Mouse (Mus musculus) limb, embryonic 13.5 days (tissue): ENCODE measurements around the gene Ube2z. TPM values are rescaled to one million over a fixed set of nuclear protein-coding genes. Genes with fewer than 3 reads are reported as not detected.
A peak's percentile ranks its signal among the peaks of the same experiment; 100 is the strongest.

Experiments used
- ATAC-seq: fragments of 200-750 bp; cut with Nextera tagmentation; 2 replicates; pipeline ENCODE4 v1.8.0; 2017; ENCODE audit warnings: low read depth, moderate number of reproducible peaks, moderate TSS enrichment; ENCODE audit not compliant: low FRiP score
- H3K27ac ChIP-seq: fragments of 300-500 bp; sonication (generic); 2 replicates; pipeline ENCODE4 v1.5.1; 2015; ENCODE audit warnings: inconsistent platforms, mild to moderate bottlenecking, moderate library complexity
- H3K27me3 ChIP-seq: fragments of 300-500 bp; sonication (generic); 2 replicates; pipeline ENCODE4 v1.6.1; 2015; ENCODE audit warnings: mild to moderate bottlenecking, inconsistent platforms
- H3K36me3 ChIP-seq: fragments of 300-500 bp; sonication (generic); 2 replicates; pipeline ENCODE4 v1.6.1; 2015; ENCODE audit warnings: inconsistent platforms, mild to moderate bottlenecking, moderate library complexity
- H3K4me1 ChIP-seq: fragments of 300-500 bp; sonication (generic); 2 replicates; pipeline ENCODE4 v1.6.1; 2015; ENCODE audit warnings: inconsistent platforms
- H3K4me2 ChIP-seq: fragments of 300-500 bp; sonication (generic); replicated peaks from 2 replicates; pipeline ENCODE4 v1.6.1; 2015; ENCODE audit warnings: inconsistent platforms, mild to moderate bottlenecking, moderate library complexity
- H3K4me3 ChIP-seq: fragments of 300-500 bp; sonication (generic); 2 replicates; pipeline ENCODE4 v1.5.1; 2015; ENCODE audit warnings: moderate library complexity, mild to moderate bottlenecking, inconsistent platforms
- H3K9ac ChIP-seq: fragments of 300-500 bp; sonication (generic); 2 replicates; pipeline ENCODE4 v1.6.1; 2015; ENCODE audit warnings: mild to moderate bottlenecking, inconsistent platforms
- H3K9me3 ChIP-seq: fragments of 300-500 bp; sonication (generic); 2 replicates; pipeline ENCODE4 v1.6.1; 2016; ENCODE audit warnings: inconsistent platforms
- WGBS: fragments of 180-500 bp; shearing (Covaris S2); methylation state at CpG from one replicate; pipeline ENCODE4 v1.1.7; 2015; 5-methylcytosine and 5-hydroxymethylcytosine counted together
- polyA plus RNA-seq: library from polyadenylated mRNA; unstranded; fragments of >200 nt; fragmentation: Nextera tagmentation; extraction: Ambion mirVana; gene quantifications from 2 replicates; pipeline ENCODE4 v1.2.1, GENCODE M21; 2015

The Ube2z gene
- polyA plus RNA-seq, 1 experiment from 2014 or later = 41.4 TPM

- Histone ChIP-seq H3K36me3 (peaks cover 16% of the 10 kb centered on the region), H3K27ac (peak overlapping the region; percentile 64; the same call in 1 of the 2 replicates), H3K27me3 (no peaks in the 10 kb centered on the region), H3K4me3 (peak overlapping the region; percentile 38), H3K4me2 (peak overlapping the region; percentile 59), H3K9me3 (no peaks in the 10 kb centered on the region), H3K4me1 (peaks cover 14% of the 10 kb centered on the region), H3K9ac (no peak overlapping the region)
- no peak for ATAC-seq
- 68% methylated on average over 13 of the region's 13 CpGs for WGBS
These were observed 11.3 kb upstream of the Ube2z start for GRCm38 (mm10) chr11:96076221-96077105.

- H3K36me3 ChIP-seq = peaks cover 24% of the 10 kb centered on the region
These were observed 10.5 kb upstream of the Ube2z start, which contains the start of gene Atp5g1 for GRCm38 (mm10) chr11:96075509-96076220. Atp5g1 (minus strand) TSS chr11:96075670.

GRCm38 (mm10) chr11:96075177-96075508 lies 10.0 kb upstream of the Ube2z start:
- Histone ChIP-seq H3K27ac (peak overlapping the region; percentile 49; the same call in 1 of the 2 replicates), H3K9me3 (no peaks in the 10 kb centered on the region), H3K9ac (peak overlapping the region; percentile 83), H3K27me3 (no peaks in the 10 kb centered on the region), H3K4me1 (peaks cover 14% of the 10 kb centered on the region), H3K4me2 (peak overlapping the region; percentile 92), H3K4me3 (peak overlapping the region; percentile 81), H3K36me3 (peaks cover 28% of the 10 kb centered on the region)
- no peak for ATAC-seq
- under 1% methylated on average over 15 of the region's 15 CpGs for WGBS

More at GRCm38 (mm10) chr11:96075509-96076220, 10.5 kb upstream of the Ube2z start, which contains the start of gene Atp5g1:
- peak; percentile 97 for ATAC-seq
- Histone ChIP-seq H3K27ac (peak within 1 kb of the TSS; percentile 64; the same call in 1 of the 2 replicates), H3K27me3 (no peaks in the 10 kb centered on the region), H3K9ac (peak within 1 kb of the TSS; percentile 83), H3K4me2 (peak within 1 kb of the TSS; percentile 92), H3K4me1 (peaks cover 14% of the 10 kb centered on the region), H3K4me3 (peak within 1 kb of the TSS; percentile 81), H3K9me3 (no peaks in the 10 kb centered on the region)
- under 1% methylated on average over 37 of the region's 37 CpGs for WGBS

- Histone ChIP-seq H3K27me3 (no peaks in the 10 kb centered on the region), H3K36me3 (peaks cover 34% of the 10 kb centered on the region), H3K27ac (0 out of 2 replicates have a peak overlapping the region, but pooled peaks have one; percentile 49), H3K9ac (peak overlapping the region; percentile 83), H3K4me2 (peak overlapping the region; percentile 92), H3K4me1 (peaks cover 14% of the 10 kb centered on the region), H3K9me3 (no peaks in the 10 kb centered on the region), H3K4me3 (peak overlapping the region; percentile 81)
- 18% methylated on average over 17 of the region's 17 CpGs for WGBS
- ATAC-seq = no peak
These were observed 9.4 kb upstream of the Ube2z start for GRCm38 (mm10) chr11:96074351-96075176.

GRCm38 (mm10) chr11:96073295-96073993 lies 8.3 kb upstream of the Ube2z start:
- H3K36me3 ChIP-seq = peaks cover 35% of the 10 kb centered on the region
- H3K9me3 ChIP-seq = no peaks in the 10 kb centered on the region
- no peaks in the 10 kb centered on the region for H3K27me3 ChIP-seq
- WGBS = 86% methylated on average over 9 of the region's 9 CpGs
- peak overlapping the region; percentile 81; the same call in 1 of the 2 replicates for H3K4me3 ChIP-seq
- peak overlapping the region; percentile 83 for H3K9ac ChIP-seq
- H3K27ac ChIP-seq = no peak overlapping the region
- peak overlapping the region; percentile 92 for H3K4me2 ChIP-seq
- no peak for ATAC-seq
- H3K4me1 ChIP-seq = peaks cover 14% of the 10 kb centered on the region

- no peak overlapping the region for H3K4me2 ChIP-seq
- H3K9me3 ChIP-seq = no peaks in the 10 kb centered on the region
- peaks cover 35% of the 10 kb centered on the region for H3K36me3 ChIP-seq
- no peaks in the 10 kb centered on the region for H3K27me3 ChIP-seq
- ATAC-seq = no peak
- 95% methylated on average over 1 of the region's 1 CpGs for WGBS
- H3K4me3 ChIP-seq = no peak overlapping the region
- no peak overlapping the region for H3K9ac ChIP-seq
- H3K27ac ChIP-seq = no peak overlapping the region
- H3K4me1 ChIP-seq = peaks cover 14% of the 10 kb centered on the region
These were observed 5.8 kb upstream of the Ube2z start for GRCm38 (mm10) chr11:96071013-96071412.

GRCm38 (mm10) chr11:96070353-96070752 lies 5.2 kb upstream of the Ube2z start:
- Histone ChIP-seq H3K4me2 (no peak overlapping the region), H3K9ac (no peak overlapping the region), H3K9me3 (no peaks in the 10 kb centered on the region), H3K4me3 (no peak overlapping the region), H3K4me1 (peaks cover 19% of the 10 kb centered on the region), H3K27me3 (no peaks in the 10 kb centered on the region), H3K36me3 (peaks cover 35% of the 10 kb centered on the region), H3K27ac (no peak overlapping the region)
- no peak for ATAC-seq
- WGBS = 89% methylated on average over 7 of the region's 7 CpGs

- no peak for ATAC-seq
- H3K27me3 ChIP-seq = no peaks in the 10 kb centered on the region
- 76% methylated on average over 5 of the region's 5 CpGs for WGBS
- no peak overlapping the region for H3K27ac ChIP-seq
- no peak overlapping the region for H3K4me2 ChIP-seq
- peaks cover 28% of the 10 kb centered on the region for H3K36me3 ChIP-seq
- H3K9me3 ChIP-seq = no peaks in the 10 kb centered on the region
- H3K4me1 ChIP-seq = peaks cover 17% of the 10 kb centered on the region
- H3K4me3 ChIP-seq = no peak overlapping the region
- no peak overlapping the region for H3K9ac ChIP-seq
These were observed 3.0 kb upstream of the Ube2z start for GRCm38 (mm10) chr11:96068231-96068630.

- no peaks in the 10 kb centered on the region for H3K9me3 ChIP-seq
- H3K36me3 ChIP-seq = peaks cover 21% of the 10 kb centered on the region
- H3K4me2 ChIP-seq = peak overlapping the region; percentile 83
- H3K27me3 ChIP-seq = no peaks in the 10 kb centered on the region
- peaks cover 27% of the 10 kb centered on the region for H3K4me1 ChIP-seq
- peak; percentile 65 for ATAC-seq
- peak overlapping the region; percentile 96 for H3K9ac ChIP-seq
- H3K27ac ChIP-seq = peak overlapping the region; percentile 83
- peak overlapping the region; percentile 93 for H3K4me3 ChIP-seq
- under 1% methylated on average over 53 of the region's 64 CpGs for WGBS
These were observed 520 bp downstream of the Ube2z start for GRCm38 (mm10) chr11:96064521-96065214.

GRCm38 (mm10) chr11:96058309-96058708 lies 6.9 kb downstream of the Ube2z start:
- WGBS = 92% methylated on average over 4 of the region's 4 CpGs

More at GRCm38 (mm10) chr11:96058309-96058708, 6.9 kb downstream of the Ube2z start:
- H3K4me3 ChIP-seq = no peak overlapping the region
- no peak overlapping the region for H3K27ac ChIP-seq
- ATAC-seq = no peak
- no peaks in the 10 kb centered on the region for H3K27me3 ChIP-seq
- H3K4me1 ChIP-seq = peaks cover 11% of the 10 kb centered on the region
- H3K9me3 ChIP-seq = no peaks in the 10 kb centered on the region
- H3K4me2 ChIP-seq = no peak overlapping the region
- no peak overlapping the region for H3K9ac ChIP-seq
- H3K36me3 ChIP-seq = peaks cover 79% of the 10 kb centered on the region
